Mouse (Mus musculus): ENCODE results near the gene Edn3. TPM values are rescaled to one million over a fixed set of nuclear protein-coding genes. Genes with fewer than 3 reads are reported as not detected.
A peak's percentile ranks its signal among the peaks of the same experiment; 100 is the strongest.

The Edn3 gene
- total RNA-seq (2021): 1 to 10 TPM; 2.2 to 2.3 TPM
- long read RNA-seq, experiment 1, transcript Edn3-201 (5 exons, 3,117 nt): major isoform, 12 of 15 reads
- long read RNA-seq, experiment 1, partial matches to known transcripts: 0 of 15 reads
- long read RNA-seq, experiment 1, other reads (novel, unspliced or antisense): 3 of 15 reads
- long read RNA-seq, experiment 2, partial matches to known transcripts: 0 of 2 reads
- long read RNA-seq, experiment 2, other reads (novel, unspliced or antisense): 0 of 2 reads

DNA sequence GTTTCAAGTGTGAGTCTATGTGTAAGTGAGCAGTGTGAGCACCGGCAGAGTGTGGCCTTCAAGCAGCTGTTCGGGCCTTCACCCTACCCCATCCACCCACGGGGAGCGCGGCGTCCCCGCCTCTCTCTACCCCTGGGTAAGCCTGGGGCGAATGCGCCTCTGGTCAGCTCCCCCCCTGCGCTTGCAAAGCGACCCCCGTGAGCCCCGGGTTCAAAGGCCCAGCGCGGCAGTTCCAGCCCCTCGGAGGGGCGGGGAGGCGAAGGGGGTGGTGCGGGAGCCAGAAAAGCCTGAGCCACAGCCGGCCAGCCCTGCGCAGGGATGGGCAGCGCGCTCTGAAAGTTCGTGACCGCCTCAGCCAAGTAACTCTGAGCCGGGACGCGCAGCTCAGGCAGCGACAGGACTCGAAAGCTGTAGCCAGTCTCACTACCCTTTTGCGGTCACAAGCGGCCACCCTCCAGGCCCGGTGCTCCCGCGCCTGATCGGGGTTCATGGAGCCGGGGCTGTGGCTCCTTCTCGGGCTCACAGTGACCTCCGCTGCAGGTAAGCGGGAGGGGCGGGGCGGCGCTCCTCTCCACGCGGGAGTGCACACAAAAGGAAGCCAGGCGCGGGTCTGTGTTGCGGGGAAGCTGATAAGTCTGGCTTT is at the start of gene Edn3:
Gene Edn3 (plus strand): TSS at position 141 of the 643 bp plus-strand sequence.
- peak in 1 of 2 experiments; percentile 7 for DNase-seq

DNA sequence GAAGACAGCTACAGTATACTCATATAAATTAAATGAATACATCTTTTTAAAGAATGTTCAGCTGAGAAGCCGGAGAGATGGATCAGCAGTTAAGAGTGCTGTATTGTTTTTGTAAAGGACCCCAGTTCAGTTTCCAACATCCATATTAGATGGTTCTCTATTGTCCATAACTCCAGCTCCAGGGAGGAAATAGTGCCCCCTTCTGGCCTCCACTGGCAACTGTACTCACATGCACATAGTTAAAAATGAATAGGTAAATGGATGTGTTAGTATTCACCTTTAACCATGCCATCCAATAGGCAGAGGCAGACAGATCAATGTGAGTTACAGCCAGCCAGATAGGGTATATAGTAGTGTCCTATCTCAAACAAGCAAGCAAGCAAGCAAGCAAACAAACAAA is 48.4 kb upstream of the Edn3 start:
- DNase-seq: no peak

DNA sequence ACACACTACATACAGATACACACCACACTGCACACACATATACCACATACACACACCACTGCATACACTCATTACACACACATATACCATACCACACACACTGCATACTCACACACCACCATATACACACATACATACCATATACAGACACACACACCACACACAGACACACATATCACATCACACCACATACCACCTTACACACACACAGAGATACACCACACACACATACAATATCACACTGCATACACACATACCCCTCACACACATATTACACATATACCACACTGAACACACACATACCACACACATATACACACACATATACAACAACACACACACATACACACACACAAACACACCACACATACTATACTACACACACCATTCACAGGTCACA is 44.5 kb upstream of the Edn3 start:
- no peak for DNase-seq

DNA sequence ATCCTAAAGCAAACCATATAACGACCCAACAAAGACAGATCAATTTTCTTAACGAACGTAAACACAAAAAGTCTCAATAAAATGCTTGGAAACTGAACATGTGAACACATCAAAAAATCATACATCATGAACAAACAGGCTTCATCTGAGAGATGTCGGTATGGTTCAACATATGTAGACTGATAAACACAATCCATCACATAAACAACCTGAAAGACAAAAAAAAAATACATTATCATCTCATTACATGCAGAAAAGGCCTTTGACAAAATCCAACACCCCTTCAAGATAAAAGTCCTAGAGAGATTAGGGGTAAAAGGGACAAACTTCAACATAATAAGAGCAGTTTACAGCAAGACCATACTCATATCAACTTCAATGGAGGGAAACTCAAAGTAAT is 42.6 kb upstream of the Edn3 start:
- DNase-seq: no peak

DNA sequence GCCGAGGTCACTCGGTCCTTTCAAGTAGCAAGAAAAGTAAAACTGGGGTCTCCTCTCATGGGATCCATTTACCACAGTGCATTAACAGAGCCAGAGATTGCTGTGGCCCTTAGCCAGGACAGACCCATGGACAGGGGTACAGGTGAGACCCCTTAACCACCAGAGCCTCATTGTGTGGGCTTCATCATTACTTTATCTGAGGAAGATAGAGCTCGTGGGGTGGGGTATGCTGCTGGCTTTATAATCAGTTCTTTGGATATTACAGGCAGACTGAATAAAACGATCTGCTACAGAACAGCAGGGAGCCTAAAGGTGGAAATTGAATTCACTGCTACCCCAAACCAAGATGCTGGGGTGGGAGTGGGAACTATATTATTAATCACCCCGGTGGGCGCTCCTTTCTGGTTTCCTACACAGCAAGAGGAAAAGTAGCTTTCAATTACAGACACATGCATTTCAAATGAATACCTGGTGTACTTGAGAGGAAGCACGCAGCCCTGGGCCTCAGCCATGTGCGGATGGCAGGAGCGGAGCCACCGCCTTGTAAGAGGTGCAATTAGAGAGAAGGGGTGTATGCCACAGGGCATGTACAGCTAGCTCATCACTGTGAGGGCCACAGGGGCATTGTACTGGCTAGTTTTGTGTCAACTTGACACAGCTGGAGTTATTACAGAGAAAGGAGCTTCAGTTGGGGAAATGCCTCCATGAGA is 33.1 kb upstream of the Edn3 start:
- no peak for DNase-seq

DNA sequence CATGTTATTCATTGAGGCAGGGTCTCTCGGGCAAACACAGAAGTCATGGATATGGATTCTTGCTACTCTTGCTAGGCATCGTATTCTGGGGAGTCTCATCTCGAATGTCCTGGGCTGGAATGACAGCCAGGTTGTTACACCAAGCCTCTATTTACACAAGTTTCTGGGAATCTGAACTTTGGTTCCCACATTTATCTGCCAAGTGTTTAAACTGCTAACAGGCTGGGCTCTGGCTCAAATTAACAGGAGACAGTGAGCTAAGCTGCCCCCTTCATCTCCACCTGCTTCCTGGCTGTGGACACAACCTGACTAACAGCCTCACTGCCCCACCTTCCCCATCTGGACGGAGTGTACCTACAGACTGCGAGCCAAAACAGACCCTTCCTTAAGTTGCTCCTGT is 28.5 kb upstream of the Edn3 start:
- no peak for DNase-seq

DNA sequence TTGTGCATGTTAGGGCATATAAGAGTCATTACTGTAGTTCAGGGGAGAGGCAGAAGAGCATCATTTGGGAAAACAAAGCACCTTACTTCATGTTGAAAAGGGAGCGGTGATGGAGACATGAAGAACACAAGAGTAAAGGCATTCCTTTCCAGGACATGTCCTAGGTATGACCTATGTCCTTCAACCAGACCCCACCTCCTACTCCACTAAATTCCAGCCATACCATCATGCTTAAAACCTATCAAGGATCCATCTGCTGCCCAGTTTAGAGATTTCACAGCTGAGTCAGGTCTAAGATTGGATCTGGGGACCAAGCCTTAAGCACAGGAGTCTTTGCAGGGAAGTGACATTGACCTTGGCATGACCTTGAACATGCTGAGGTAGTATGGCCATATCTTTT is 25.1 kb upstream of the Edn3 start:
- DNase-seq: no peak

DNA sequence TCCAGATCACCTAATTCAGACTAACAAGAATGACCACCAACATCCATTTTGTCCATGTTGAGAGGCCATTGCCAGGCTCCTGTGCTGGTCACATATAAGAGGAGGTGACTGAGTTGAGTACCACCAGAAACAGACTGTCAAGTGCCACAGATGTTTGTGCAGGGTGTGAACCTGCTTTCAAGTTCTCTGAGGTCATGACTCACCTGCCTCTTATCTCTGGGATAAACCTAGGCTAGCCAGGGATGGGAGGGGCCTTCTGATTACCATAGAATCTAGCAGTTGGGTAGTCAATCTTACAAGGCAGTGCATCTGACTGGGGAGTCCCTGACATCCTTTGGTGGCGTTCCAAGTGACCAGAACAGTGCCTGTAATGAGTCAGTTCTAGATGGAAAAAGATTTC is 13.2 kb upstream of the Edn3 start:
- no peak for DNase-seq

DNA sequence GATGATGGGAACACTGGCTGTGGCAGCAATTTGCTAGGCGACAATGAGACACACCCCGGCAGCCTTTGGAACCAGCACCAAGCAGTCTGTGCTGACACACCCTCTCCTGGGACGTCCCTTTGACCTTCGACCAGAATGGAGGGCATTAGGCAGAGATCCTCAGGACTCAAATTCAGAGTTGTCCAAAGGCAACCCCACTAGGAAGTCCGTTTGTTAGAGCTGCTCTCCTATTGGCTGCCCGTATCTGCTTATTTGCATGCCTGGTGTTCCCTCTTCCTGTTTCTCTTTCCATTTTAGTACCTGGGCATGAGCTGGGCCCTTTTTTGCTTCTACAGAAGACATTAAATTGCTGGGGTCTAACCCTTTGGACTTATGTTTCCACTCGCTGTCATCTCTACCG is 12.0 kb upstream of the Edn3 start:
- no peak for DNase-seq

DNA sequence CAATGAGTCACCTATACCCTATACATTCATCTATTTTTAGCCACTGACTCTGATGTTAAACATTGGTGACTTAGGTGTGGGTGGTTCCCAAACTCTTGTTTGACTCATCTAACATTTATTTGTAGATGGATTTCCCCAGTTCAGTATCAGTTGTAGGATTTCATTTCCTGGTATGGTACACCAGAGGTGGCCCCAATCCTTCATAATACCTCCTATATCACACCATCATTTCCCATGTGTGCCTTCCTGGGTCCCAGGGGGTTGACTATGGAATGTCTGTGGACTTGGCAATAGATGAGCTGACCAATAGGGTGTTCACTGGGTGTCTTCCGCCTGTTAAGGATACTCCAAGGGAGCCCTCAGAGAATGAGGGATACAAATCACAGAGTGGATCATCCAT is 7.2 kb upstream of the Edn3 start:
- no peak for DNase-seq

DNA sequence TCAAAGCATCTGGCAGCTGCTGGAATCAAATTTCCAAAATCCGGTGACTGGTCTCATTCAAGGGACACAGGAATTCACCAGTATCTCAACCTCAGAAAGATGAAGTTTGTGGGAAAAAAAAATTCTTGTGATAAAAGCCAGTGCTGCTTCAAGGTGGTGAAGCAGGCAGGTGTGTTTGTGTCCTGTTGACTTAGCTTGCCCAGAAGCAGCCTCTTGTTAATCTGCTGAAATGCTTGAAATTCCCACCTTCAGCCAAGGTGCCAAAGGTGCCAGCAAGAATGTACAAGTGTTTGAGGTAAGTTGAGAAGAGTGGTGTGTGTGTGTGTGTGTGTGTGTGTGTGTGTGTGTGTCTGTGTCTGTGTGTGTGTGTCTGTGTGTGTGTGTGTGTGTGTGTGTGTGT is 6.2 kb upstream of the Edn3 start:
- DNase-seq: no peak

DNA sequence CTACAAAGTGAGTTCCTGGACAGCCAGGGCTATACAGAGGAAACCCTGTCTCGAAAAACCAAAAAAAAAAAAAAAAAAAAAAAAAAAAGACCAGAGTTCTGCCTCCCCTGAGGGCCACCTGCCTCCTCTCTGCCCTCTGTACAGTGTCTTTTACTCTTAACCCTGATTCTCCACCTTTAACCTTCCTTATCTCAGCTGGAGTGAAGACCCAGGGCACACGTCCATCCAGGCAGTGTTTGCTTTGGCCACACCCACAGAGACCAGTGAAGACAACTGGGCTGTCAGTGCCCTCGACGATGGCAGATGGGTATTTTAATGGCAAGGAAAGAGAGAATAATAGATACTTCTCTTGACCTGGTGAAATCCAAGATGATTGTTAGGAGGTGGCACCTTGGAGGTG is 1.2 kb upstream of the Edn3 start:
- no peak for DNase-seq

DNA sequence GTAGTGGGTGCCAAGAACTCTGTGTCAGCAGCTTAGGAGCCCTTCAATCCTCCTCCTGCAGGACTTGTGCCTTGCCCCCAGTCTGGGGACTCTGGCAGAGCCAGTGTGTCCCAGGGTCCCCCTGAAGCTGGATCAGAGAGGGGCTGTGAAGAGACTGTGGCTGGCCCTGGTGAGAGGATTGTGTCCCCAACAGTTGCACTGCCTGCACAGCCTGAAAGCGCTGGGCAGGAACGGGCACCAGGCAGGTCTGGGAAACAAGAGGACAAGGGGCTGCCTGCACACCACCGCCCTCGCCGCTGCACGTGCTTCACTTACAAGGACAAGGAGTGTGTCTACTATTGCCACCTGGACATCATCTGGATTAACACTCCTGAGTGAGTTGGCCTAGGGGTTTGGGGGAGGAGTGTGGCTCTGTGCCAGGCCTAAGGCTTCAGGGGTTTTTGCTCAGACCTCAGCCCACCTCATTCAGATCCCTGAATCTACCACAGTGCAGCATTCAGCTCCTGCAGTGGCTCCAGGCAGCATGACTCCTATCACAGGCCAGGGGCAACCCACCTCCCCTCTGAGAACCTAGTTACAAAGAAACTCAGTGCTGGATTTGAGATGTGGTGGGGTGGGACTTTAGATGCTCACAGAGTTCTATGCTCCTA is 1.2 kb downstream of the Edn3 start:
- no peak for DNase-seq

DNA sequence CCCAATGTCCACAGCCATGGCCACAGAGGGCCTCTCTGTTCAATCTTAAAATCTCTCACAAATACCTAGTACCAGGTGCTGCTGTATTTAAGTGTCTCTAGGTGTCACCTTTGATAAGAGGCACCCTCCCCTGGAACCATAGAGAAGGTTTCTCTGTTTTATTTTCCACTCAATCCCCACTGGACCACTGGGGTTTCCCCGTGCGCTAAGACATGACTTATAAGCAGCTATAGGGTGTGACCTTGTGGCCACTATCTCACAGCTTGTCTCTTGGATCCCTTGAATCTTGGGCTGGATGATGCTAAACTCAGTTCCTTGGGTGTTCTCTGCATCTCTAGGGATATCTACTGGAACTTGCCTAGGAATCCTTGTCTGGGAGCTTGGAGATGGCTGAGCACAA is 1.9 kb downstream of the Edn3 start:
- no peak for DNase-seq

DNA sequence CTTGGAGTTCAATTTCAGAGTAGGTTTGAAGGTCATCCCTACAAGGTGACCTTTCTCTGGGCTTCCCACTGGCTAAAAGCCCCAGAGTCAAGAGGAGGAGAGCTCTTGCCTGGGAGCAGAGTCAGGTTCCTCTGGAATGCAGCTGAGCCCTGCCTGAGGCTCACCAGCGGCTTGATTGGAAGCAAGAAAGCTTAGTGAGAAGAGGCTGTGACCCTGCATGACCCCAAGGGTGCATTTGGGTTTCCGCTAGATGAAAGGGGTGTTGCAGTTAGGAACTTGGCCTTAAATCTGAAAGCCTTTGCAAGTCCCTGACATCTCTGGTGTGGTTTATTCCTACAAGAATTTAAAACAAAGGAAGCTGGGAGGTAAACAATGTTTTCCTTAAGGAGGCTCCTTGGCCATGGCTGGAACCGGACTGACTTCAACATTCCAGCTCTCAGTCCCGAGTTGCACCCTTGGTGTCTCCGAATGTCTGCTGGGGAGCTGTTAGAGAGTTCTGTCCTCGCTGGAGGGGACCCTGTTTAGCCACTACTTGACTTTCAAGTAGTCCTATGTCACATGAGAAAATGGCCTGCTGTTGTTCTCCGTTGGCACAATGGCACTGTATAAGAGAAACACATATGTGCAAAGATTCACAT is 8.6 kb downstream of the Edn3 start:
- DNase-seq: no peak

DNA sequence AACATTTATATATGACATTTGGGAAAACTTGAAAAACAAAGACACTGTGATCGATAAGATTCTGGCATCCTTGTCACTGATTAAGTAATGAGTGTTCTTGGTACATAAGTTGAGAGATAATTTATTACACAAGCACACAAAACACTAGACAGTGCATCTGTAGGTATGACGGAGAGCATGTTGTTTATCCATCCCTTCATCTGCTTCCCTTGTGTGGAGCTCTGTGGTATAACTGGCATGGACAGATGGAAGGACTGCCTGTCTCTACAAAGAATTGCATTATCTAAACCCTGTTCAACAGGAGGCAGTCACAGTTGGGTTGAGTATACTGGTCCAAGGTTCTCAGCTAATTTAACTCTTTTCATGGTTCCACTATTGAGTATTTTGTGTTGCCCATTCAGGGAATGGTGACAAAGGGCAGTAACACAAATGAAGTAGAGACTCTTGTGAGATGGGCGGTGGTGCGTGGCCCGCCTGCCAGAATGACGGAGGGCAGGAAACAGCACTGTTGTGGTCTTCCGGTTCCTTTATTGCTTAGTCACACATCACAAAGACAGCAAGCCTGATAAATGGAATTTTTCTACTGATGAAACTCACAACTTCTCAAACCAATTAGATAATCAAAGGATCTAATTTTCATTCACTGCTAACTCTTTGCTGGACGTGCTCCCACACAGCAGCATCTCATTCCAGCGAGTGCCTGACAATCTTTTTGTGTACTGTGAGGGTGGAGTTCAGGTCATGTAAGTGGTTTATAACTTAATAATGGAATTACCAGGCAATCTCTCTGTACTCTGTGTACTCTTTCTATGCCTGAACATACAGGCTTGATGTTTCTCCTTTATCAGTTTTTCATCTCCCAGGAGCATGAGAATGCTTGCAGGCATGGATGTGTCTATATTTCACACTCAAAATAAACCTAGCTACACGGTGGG is 14.0 kb downstream of the Edn3 start:
- no peak for DNase-seq

DNA sequence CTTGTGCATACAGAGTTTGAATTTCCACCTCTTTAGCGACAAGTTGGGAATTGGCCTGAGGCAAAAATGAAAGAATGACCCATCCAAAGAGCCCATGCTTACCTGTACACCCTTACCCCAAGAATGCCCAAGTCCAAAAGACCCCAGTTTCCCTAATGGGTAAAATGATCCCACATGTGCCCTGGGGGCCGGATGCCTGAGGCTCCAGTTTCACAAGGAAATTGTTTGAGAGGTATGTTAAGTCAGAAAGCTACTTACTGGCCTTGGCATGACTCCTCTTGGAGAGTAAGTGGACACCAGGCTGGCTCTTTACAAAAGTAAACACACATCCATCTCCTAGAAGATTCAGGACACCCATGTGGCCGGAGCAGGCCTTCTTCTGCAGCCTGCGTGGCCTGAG is 21.6 kb downstream of the Edn3 start:
- DNase-seq: no peak

DNA sequence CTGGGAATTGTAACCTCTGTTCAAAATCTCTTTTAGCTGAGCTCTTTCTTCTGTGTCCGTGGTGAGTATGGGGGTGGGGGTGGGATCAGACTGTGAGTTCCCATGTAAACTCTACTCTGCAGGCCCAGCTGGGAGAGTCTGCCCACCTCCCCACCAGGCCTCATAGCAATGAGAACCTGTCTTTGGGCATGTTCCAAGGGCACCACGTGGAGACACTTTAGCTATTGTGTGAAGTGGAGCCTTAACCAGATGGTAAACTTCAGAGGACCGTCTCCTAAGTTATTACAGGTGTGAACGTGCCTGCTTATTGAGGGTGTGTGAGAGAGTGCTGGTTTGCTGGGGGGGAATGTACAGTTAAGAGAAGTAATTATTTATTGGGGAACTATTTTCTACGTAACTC is 22.5 kb downstream of the Edn3 start:
- no peak for DNase-seq

DNA sequence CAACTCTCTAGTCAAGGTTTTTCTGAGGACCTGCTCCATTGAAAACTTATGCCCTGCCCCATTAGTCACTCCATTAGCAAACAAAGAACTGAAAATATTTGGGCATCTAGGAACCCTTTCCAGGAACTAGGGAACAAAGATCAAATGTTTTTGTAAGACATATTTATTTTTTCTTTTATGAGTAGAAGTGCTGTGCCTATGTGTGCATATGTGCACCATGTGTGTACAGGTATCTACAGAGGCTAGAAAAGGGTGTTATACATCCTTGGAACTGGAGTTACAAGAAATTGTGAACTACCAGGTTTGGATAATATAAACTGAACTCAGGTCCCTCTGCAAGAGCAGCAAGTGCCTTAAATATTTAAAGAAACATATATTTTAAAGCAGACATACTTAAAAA is 28.4 kb downstream of the Edn3 start:
- DNase-seq: no peak

DNA sequence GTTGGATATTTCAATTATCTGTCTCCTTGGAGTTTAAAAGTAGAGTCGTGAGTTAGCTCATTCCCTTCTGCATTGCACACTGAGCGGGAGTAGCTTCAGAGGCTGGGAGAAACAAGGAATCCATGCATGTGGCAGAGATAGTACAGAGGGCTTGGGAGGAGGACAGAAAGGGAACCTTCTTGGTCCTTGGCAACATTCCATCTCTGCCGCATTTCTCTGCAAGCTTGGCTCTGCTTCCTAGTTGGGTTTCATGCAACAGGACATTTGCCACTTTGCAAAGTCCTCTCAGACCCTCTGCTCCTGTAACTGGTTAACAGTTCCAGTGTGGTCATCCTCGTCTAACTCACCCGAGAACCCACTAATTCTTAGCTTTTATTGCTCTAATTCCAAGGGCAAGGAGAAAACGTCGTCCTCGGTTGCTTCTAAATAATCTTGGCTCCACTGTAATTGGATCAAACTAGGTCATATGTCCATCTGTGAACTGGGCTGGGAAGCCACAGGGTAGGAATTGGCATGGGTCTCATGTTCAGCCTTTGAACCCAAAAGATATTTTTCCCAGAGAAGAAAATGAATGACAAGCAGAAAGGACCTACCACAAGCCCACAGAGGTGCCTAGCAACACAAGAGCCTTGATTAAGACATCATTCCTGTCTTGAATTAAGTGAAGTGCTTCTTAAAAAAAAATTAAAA is 32.2 kb downstream of the Edn3 start:
- DNase-seq: no peak

DNA sequence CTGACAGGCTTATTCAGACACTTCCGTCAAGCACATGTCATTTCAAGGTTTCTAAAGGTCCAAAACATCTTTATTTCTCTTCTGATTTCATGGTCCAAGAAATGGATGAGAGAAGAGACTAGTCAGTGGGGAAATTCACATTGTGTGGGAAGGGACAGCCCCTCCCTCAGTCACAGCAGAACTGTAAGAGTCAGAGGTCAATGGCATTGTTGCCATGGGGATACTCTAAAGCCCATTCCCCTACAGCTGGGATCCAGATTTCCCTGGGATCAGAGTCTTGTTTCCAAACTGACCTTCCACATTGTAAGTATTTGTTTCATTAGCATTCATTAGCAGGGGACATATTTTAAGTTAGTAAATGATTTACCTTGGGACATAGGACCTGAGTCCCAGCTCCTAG is 32.8 kb downstream of the Edn3 start:
- no peak for DNase-seq
